ENCODE assay signal across 28 mouse cellular contexts in genomic region chr5:51763599-51763998, GRCm38 (mm10).
"Had no signal": no experiment of that assay in that cellular context is flagged by ENCODE, and none has a peak within 500 bp of the region (broad histone marks: within the 10 kb centered on the region; RNA-seq: fewer than 3 reads in every experiment).

No protein-coding gene starts in this region.

- H3K4me2 ChIP-seq: heart, embryonic 12.5 days; hindbrain, embryonic 12.5 days; hindbrain, embryonic 14.5 days; intestine, embryonic 15.5 days; limb, embryonic 12.5 days; liver, embryonic 11.5 days; liver, embryonic 13.5 days; liver, embryonic 15.5 days had no signal

- H3K27me3 ChIP-seq: heart, embryonic 12.5 days; hindbrain, embryonic 12.5 days; intestine, embryonic 15.5 days; limb, embryonic 12.5 days; liver, embryonic 13.5 days; liver, embryonic 15.5 days had no signal

- ATAC-seq: hindbrain, embryonic 16.5 days; inflammation-experienced regulatory T-cells, adult 6 months; intestine, embryonic 15.5 days; intestine, postnatal 0 days had no signal

- H3K36me3 ChIP-seq: heart, embryonic 10.5 days; heart, embryonic 12.5 days; hindbrain, embryonic 10.5 days; hindbrain, embryonic 12.5 days; intestine, embryonic 15.5 days; limb, embryonic 10.5 days; limb, embryonic 12.5 days; liver, embryonic 13.5 days; liver, embryonic 15.5 days had no signal

- H3K27ac ChIP-seq: gastrocnemius, adult 2 months; heart, embryonic 10.5 days; hindbrain, embryonic 10.5 days; hindbrain, embryonic 12.5 days; hindbrain, embryonic 14.5 days; intestine, embryonic 15.5 days; layer of hippocampus, adult 2 months; left cerebral cortex, adult 2 months; limb, embryonic 10.5 days; limb, embryonic 12.5 days; liver, embryonic 13.5 days; liver, embryonic 15.5 days had no signal

- DNase-seq: gastrocnemius, adult 2 months; gastrocnemius, postnatal 10 days; gastrocnemius, postnatal 25 days; heart, adult 18-20 months; heart, postnatal 10 days; heart, postnatal 4 days; kidney, adult 18-20 months; kidney, adult 8-10 months; kidney, postnatal 10 days; kidney, postnatal 25 days; kidney, postnatal 4 days; liver; liver, embryonic 13.5 days had no signal

- H3K4me1 ChIP-seq: heart, embryonic 10.5 days; hindbrain, embryonic 10.5 days; hindbrain, embryonic 12.5 days; intestine, embryonic 15.5 days; limb, embryonic 10.5 days; limb, embryonic 12.5 days; liver, embryonic 13.5 days; liver, embryonic 15.5 days had no signal

- H3K9ac ChIP-seq: heart, embryonic 12.5 days; hindbrain, embryonic 12.5 days; hindbrain, embryonic 14.5 days; intestine, embryonic 15.5 days; limb, embryonic 12.5 days; liver, embryonic 13.5 days; liver, embryonic 15.5 days had no signal

- H3K4me3 ChIP-seq: gastrocnemius, adult 2 months; heart, embryonic 10.5 days; heart, embryonic 12.5 days; hindbrain, embryonic 10.5 days; hindbrain, embryonic 12.5 days; intestine, embryonic 15.5 days; layer of hippocampus, adult 2 months; left cerebral cortex, adult 2 months; limb, embryonic 10.5 days; limb, embryonic 12.5 days; liver, embryonic 13.5 days; liver, embryonic 15.5 days had no signal

- H3K9me3 ChIP-seq: heart, embryonic 10.5 days; heart, embryonic 12.5 days; hindbrain, embryonic 10.5 days; hindbrain, embryonic 12.5 days; intestine, embryonic 15.5 days; limb, embryonic 10.5 days; limb, embryonic 12.5 days; liver, embryonic 13.5 days; liver, embryonic 15.5 days had no signal
